Mouse (Mus musculus) granulocyte monocyte progenitor cell, adult 5-6 weeks (primary cell): Measurements from ENCODE around the gene Gga1. TPM values are rescaled to one million over a fixed set of nuclear protein-coding genes. Genes with fewer than 3 reads are reported as not detected.

Experiments
- ATAC-seq: replicated peaks from 2 replicates; pipeline ENCODE4 v1.8.0; 2016; ENCODE audit warnings: mild to moderate bottlenecking, moderate TSS enrichment, inconsistent platforms; ENCODE audit not compliant: poor library complexity, severe bottlenecking
- total RNA-seq, 2 experiments: library from RNA; stranded (forward) in 1 of 2; stranded (reverse) in 1 of 2; fragments of 200-712, 200-1000 nt in 1 of 2; fragments of >200 nt in 1 of 2; fragmentation: Nextera tagmentation in 1 of 2; gene quantifications; 2 replicates each; pipeline ENCODE4 v1.2.3; 2014 to 2017

Gga1 gene
- total RNA-seq, 2 experiments from 2014 or later = 13.9 to 48.6 TPM

- ATAC-seq = peak; percentile 60
Measured at GRCm38 (mm10) chr15:78927788-78928457, 50.9 kb downstream of the Gga1 start.

- ATAC-seq = no peak
Measured at GRCm38 (mm10) chr15:78928539-78928938, 51.5 kb downstream of the Gga1 start.

GRCm38 (mm10) chr15:78930192-78930706, 53.3 kb downstream of the Gga1 start:
- ATAC-seq = no peak

- no peak for ATAC-seq
Measured at GRCm38 (mm10) chr15:78930801-78931426, 53.9 kb downstream of the Gga1 start.

GRCm38 (mm10) chr15:78931577-78931976, 54.6 kb downstream of the Gga1 start:
- peak; percentile 63 for ATAC-seq

- ATAC-seq = peak; percentile 82
Measured at GRCm38 (mm10) chr15:78934784-78935320, 57.9 kb downstream of the Gga1 start, which contains the start of gene Nol12. TSS of gene Nol12 (plus strand) at chr15:78934933.

- ATAC-seq = no peak
Measured at GRCm38 (mm10) chr15:78936403-78936802, 59.4 kb downstream of the Gga1 start.

GRCm38 (mm10) chr15:78937311-78937710, 60.3 kb downstream of the Gga1 start:
- no peak for ATAC-seq

- no peak for ATAC-seq
Measured at GRCm38 (mm10) chr15:78937963-78938362, 61.0 kb downstream of the Gga1 start.

- no peak for ATAC-seq
Measured at GRCm38 (mm10) chr15:78940325-78940724, 63.3 kb downstream of the Gga1 start.

GRCm38 (mm10) chr15:78942663-78943062, 65.7 kb downstream of the Gga1 start:
- ATAC-seq = peak; percentile 57

Other genes with a start within 250 kb of the Gga1 start
- gene Elfn2, start 158.4 kb upstream of the Gga1 start, total RNA-seq (2014; fragmentation: Nextera tagmentation) = not detected in 2 replicates
- gene Elfn2, start 158.4 kb upstream of the Gga1 start, total RNA-seq (2017) = not detected in 2 replicates
- gene Mfng, start 103.7 kb upstream of the Gga1 start, total RNA-seq (2014; fragmentation: Nextera tagmentation) = 31.2 and 34.9 TPM in 2 replicates
- 4.5 and 8.2 TPM in 2 replicates for gene Mfng, start 103.7 kb upstream of the Gga1 start, total RNA-seq (2017)
- gene Card10, start 74.1 kb upstream of the Gga1 start, total RNA-seq (2014; fragmentation: Nextera tagmentation) = not detected in 2 replicates
- gene Card10, start 74.1 kb upstream of the Gga1 start, total RNA-seq (2017) = 0.22 TPM in 1 of 2 replicates, not detected in the other
- not detected in 2 replicates for gene Cdc42ep1, start 34.6 kb upstream of the Gga1 start, total RNA-seq (2014; fragmentation: Nextera tagmentation)
- gene Cdc42ep1, start 34.6 kb upstream of the Gga1 start, total RNA-seq (2017) = not detected in 2 replicates
- gene Lgals2, start 21.7 kb upstream of the Gga1 start, total RNA-seq (2014; fragmentation: Nextera tagmentation) = not detected in 2 replicates
- gene Lgals2, start 21.7 kb upstream of the Gga1 start, total RNA-seq (2017) = not detected in 2 replicates
- not detected in 2 replicates for gene Gm49510, start 22.5 kb downstream of the Gga1 start, total RNA-seq (2014; fragmentation: Nextera tagmentation)
- gene Gm49510, start 22.5 kb downstream of the Gga1 start, total RNA-seq (2017) = 1.1 TPM in 1 of 2 replicates, not detected in the other
- 58.0 and 70.8 TPM in 2 replicates for gene Sh3bp1, start 22.6 kb downstream of the Gga1 start, total RNA-seq (2014; fragmentation: Nextera tagmentation)
- 19.3 and 29.4 TPM in 2 replicates for gene Sh3bp1, start 22.6 kb downstream of the Gga1 start, total RNA-seq (2017)
- 10.6 and 19.8 TPM in 2 replicates for gene Pdxp, start 36.7 kb downstream of the Gga1 start, total RNA-seq (2014; fragmentation: Nextera tagmentation)
- 4.0 and 6.4 TPM in 2 replicates for gene Pdxp, start 36.7 kb downstream of the Gga1 start, total RNA-seq (2017)
- gene Lgals1, start 49.5 kb downstream of the Gga1 start, total RNA-seq (2014; fragmentation: Nextera tagmentation) = 677 and 745 TPM in 2 replicates
- gene Lgals1, start 49.5 kb downstream of the Gga1 start, total RNA-seq (2017) = 746 and 991 TPM in 2 replicates
- 34.4 and 60.8 TPM in 2 replicates for gene Nol12, start 57.7 kb downstream of the Gga1 start, total RNA-seq (2014; fragmentation: Nextera tagmentation)
- 20.1 and 30.7 TPM in 2 replicates for gene Nol12, start 57.7 kb downstream of the Gga1 start, total RNA-seq (2017)
- gene Triobp, start 70.5 kb downstream of the Gga1 start, total RNA-seq (2014; fragmentation: Nextera tagmentation) = 44.7 and 55.4 TPM in 2 replicates
- 20.6 and 32.3 TPM in 2 replicates for gene Triobp, start 70.5 kb downstream of the Gga1 start, total RNA-seq (2017)
- 10.6 and 17.0 TPM in 2 replicates for gene H1f0, start 151.3 kb downstream of the Gga1 start, total RNA-seq (2014; fragmentation: Nextera tagmentation)
- 19.6 and 24.4 TPM in 2 replicates for gene H1f0, start 151.3 kb downstream of the Gga1 start, total RNA-seq (2017)
- gene Galr3, start 164.7 kb downstream of the Gga1 start, total RNA-seq (2014; fragmentation: Nextera tagmentation) = 0.73 TPM in 1 of 2 replicates, not detected in the other
- 0.65 and 2.1 TPM in 2 replicates for gene Galr3, start 164.7 kb downstream of the Gga1 start, total RNA-seq (2017)
- 14.5 and 21.9 TPM in 2 replicates for gene Ankrd54, start 185.7 kb downstream of the Gga1 start, total RNA-seq (2014; fragmentation: Nextera tagmentation)
- gene Ankrd54, start 185.7 kb downstream of the Gga1 start, total RNA-seq (2017) = 14.0 and 20.8 TPM in 2 replicates
- 228 and 235 TPM in 2 replicates for gene Eif3l, start 198.0 kb downstream of the Gga1 start, total RNA-seq (2014; fragmentation: Nextera tagmentation)
- 310 and 312 TPM in 2 replicates for gene Eif3l, start 198.0 kb downstream of the Gga1 start, total RNA-seq (2017)
- 7.6 and 13.5 TPM in 2 replicates for gene Micall1, start 231.7 kb downstream of the Gga1 start, total RNA-seq (2014; fragmentation: Nextera tagmentation)
- 4.1 and 7.1 TPM in 2 replicates for gene Micall1, start 231.7 kb downstream of the Gga1 start, total RNA-seq (2017)